Mouse (Mus musculus) T-helper 17 cell (primary cell): ENCODE results near the gene Gins3.
"Not testable (repeated sequence)": the region's sequence is repeated elsewhere in the genome, so short reads cannot be mapped to it uniquely, and the experiment has no call there.

Experiments used
- in situ Hi-C, 2 experiments: fragments of 300-600 bp; cut with MboI, MseI; formaldehyde crosslinking; loops; 1 replicate in 1 of 2; 2 replicates in 1 of 2; pipeline ENCODE4 v1.15.1; 2025; ENCODE audit warnings: high pct_unique_total_duplicates in 2 of 2

Gene Gins3

GRCm38 (mm10) chr8:95644942-95645341 lies 11.7 kb downstream of the Gins3 start:
- in situ Hi-C loops, result no loop called here

GRCm38 (mm10) chr8:95648251-95648650 lies 15.0 kb downstream of the Gins3 start:
- in situ Hi-C loops, result no loop called here

- in situ Hi-C loops, result loop anchor here in 1 of 2 experiments (10.0 kb wide), 1 partner anchor 1359 kb away; no protein-coding TSS in a partner anchor
These were observed 20.1 kb downstream of the Gins3 start for GRCm38 (mm10) chr8:95653351-95653750.

- in situ Hi-C loops, result loop anchor here in 1 of 2 experiments (10.0 kb wide), 1 partner anchor 1361 kb away; no protein-coding TSS in a partner anchor
These were observed 22.6 kb downstream of the Gins3 start for GRCm38 (mm10) chr8:95655831-95656230.

GRCm38 (mm10) chr8:95656316-95657002 lies 23.2 kb downstream of the Gins3 start:
- in situ Hi-C loops, result loop anchor here in 1 of 2 experiments (10.0 kb wide), 1 partner anchor 1362 kb away; no protein-coding TSS in a partner anchor

DNA sequence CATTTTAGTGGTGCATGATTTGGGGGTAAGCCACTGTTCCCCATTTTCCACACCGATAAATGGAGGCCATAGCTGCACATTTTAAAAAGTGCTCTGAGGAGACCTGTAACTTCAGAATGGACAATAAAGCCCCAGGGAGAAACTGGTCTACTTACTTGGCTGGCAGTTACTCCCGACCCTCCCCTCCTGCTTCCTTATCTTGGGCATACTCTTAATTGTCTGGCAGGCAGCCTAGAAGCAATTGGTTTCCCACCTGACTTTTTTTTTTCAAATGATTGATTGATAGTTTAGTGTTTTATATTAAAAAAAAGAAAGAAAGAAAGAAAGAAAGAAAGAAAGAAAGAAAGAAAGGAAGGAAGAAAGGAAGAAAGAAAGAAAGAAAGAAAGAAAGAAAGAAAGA lies 24.3 kb downstream of the Gins3 start:
- in situ Hi-C loops, result loop anchor here in 1 of 2 experiments (10.0 kb wide), 1 partner anchor 1363 kb away; no protein-coding TSS in a partner anchor

- in situ Hi-C loops, result no loop called here
These were observed 27.2 kb downstream of the Gins3 start for GRCm38 (mm10) chr8:95660334-95660882.

DNA sequence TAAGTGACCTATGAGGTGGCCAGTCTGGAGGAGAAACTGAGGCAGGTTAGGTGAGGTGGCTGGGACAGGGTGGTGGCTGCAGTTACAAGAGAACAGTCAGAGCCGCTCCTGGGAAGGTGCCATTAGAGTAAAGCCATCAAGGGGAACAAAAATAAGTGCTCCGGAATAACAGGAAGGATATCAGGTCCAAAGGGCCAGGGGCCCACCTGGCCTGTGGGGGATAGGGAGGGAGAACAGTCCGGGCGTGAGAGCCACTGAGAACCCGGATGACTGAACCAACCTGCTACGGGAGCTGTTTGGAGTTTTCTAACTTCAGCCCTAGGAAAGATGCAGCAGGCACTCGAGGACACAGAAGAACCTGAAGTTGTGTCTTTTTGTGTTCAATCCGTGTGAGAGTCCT lies 27.8 kb downstream of the Gins3 start:
- in situ Hi-C loops, result no loop called here

DNA sequence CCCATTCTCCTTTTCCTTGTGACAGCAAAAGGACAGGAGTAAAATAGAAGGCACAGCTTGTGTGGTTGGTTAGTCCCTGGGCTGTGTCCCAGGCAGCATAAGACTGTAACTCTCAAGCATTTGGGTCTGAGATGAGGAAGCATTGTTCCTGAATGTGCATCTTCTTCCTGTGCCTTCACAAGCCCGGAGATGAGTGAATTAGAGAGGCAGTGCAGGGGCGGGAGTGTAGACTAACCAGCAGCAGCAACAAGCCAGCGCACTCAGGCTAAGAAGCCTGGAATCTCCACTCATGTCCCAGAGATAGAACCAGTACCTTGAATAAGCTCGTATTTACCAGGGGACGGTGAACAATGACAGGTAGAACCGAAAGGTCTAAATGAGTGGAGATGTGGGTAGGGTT lies 28.3 kb downstream of the Gins3 start:
- in situ Hi-C loops, result no loop called here

DNA sequence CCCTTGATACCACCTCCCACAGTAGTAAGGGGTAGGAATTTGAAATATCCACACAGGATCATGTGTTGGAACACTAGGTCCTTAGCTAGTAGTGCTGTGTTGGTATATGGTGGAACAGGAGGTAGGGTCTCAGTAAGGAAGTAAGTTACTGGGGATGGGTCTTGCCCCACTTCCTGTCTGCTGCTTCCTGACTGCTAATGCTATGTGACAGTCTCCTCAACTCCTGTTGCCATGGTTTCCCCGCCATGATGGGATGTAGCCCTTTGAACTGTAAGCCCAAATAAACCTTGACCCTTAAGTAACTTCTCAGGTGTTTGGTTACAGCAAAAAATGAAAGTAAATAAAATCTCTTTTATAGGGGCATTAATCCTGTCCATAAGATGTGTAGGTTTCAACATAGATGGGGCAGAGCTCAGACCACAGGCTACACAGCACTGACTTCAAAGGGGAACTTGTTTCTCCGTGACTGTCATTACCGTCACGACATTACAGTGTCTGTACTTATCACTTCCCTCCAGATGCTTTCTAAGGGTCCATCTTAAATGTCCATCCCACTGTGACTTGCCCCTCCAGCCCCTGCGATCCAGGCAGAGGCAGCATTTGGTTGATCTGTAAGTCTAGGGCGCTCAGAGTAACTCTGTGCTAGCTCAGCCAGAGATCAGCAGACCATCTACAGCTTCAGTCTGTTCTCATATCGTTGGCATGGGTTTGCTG lies 29.8 kb downstream of the Gins3 start:
- in situ Hi-C loops, result no loop called here

DNA sequence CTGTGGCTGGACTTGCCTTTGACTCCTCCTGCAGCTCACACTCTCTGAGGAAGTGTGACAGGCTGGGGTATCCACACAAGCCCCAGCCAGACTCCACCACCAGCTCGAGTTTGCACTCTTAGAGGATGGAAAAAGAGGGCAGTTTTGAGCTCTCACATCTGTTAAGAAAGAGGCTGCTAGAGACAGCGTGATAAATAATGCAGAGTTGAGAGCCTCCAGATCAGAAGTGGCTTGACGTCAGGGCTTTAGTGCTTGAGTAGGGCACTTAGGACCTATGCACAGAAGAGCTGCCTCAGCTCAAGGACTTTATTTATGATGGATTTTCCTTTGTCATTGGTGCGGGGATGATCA lies 30.3 kb downstream of the Gins3 start:
- in situ Hi-C loops, result no loop called here

- in situ Hi-C loops, result not testable (repeated sequence)
These were observed 32.7 kb downstream of the Gins3 start for GRCm38 (mm10) chr8:95665813-95666452.

DNA sequence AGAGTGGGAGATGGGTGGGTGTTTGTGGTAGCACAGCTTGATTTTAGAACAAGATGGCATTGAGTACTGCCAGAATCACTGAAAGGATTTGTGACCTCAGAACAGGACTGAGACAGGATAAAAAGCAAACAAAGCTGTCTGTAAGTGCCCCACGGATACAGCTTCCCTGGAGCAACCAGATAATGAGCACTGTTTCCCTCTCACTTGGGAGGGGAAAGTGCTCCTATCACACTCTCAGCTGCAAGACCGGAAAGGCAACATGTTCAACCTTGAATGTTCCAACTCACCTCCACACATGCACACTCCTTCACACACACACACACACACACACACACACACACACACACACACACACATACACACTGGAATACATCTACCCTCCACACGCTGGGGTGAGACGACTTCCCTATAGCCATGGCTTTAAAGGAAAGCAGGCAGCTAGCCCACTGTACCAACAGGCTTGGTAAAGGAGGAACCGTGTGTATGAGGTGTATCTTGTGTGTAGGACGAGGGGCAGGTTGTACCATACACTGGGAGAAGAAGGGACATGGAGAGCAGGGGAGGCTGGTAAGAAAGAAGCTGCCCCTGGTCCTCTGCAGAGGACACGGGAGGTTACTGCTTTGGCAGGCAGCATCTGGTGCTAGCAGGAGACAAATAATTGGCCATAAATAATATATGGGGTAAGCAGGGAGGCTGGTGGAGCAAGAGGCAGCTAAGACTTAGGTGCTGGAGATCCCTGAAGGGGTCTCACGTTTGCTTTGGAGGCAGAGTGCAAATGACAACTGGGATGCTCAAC lies 35.1 kb downstream of the Gins3 start:
- in situ Hi-C loops, result no loop called here

- in situ Hi-C loops, result loop anchor here in 1 of 2 experiments (10.0 kb wide), 1 partner anchor 1535 kb away; no protein-coding TSS in a partner anchor
These were observed 36.7 kb downstream of the Gins3 start for GRCm38 (mm10) chr8:95669967-95670366.

GRCm38 (mm10) chr8:95671861-95672260 lies 38.6 kb downstream of the Gins3 start:
- in situ Hi-C loops, result loop anchor here in 1 of 2 experiments (10.0 kb wide), 1 partner anchor 1533 kb away; no protein-coding TSS in a partner anchor

GRCm38 (mm10) chr8:95672811-95673210 lies 39.6 kb downstream of the Gins3 start:
- in situ Hi-C loops, result loop anchor here in 1 of 2 experiments (10.0 kb wide), 1 partner anchor 1532 kb away; no protein-coding TSS in a partner anchor

- in situ Hi-C loops, result loop anchor here in 1 of 2 experiments (10.0 kb wide), 1 partner anchor 1528 kb away; no protein-coding TSS in a partner anchor
These were observed 43.4 kb downstream of the Gins3 start, which contains the start of gene Ndrg4 for GRCm38 (mm10) chr8:95676631-95677030. Gene Ndrg4, plus strand, starts transcription at chr8:95676980.

DNA sequence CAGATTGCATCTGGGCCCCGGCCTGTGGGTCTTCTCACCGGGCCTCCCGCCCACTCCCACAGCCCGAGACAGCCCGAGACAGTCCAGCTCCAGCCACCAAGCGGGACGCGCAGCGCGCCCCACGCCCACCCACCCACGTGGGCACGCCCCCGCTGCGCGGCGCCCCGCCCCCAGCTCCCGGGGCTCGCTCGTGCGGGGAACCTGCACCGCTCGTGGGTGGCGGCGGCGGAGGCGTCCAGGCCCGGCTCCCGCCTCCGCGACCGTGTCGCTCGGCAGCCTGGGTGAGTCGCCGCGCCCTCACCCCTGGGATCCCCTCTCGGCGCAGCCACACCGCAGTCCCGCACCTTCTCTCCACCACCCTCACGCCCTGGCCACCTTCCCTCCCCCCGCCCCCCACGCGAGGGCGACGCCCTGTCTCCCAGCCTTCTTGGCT lies 44.4 kb downstream of the Gins3 start:
- in situ Hi-C loops, result loop anchor here in 1 of 2 experiments (10.0 kb wide), 1 partner anchor 1527 kb away; no protein-coding TSS in a partner anchor

DNA sequence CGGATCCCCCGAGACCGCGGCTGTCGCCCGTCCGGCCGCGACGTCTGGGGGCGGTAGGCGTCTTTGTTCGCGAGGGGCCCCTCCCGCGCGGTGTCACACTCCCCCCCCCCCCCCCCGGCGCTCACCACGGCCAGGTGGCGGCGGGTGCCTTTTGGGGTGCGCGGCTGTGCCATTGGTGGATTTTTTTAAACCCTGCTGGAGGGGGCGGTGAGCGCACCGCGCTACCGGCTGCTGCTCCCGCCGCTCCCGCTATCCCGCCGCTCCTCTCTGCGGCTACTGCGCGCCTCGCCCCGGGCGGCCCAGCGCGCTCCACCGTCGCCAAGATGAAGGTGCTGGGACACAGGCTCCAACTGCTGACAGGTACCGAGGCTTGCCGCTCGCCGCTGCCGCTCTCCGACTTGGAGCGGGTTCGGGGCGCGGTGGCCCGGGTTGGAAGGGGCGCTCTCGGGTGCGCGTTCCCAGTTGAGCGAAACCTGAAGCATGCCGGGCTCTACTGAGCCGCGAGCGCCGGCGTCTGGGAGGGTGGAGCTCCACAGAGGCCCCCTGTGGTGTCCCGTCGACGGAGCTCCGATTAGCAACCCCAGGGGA lies 44.9 kb downstream of the Gins3 start:
- in situ Hi-C loops, result loop anchor here in 1 of 2 experiments (10.0 kb wide), 1 partner anchor 1527 kb away; no protein-coding TSS in a partner anchor

DNA sequence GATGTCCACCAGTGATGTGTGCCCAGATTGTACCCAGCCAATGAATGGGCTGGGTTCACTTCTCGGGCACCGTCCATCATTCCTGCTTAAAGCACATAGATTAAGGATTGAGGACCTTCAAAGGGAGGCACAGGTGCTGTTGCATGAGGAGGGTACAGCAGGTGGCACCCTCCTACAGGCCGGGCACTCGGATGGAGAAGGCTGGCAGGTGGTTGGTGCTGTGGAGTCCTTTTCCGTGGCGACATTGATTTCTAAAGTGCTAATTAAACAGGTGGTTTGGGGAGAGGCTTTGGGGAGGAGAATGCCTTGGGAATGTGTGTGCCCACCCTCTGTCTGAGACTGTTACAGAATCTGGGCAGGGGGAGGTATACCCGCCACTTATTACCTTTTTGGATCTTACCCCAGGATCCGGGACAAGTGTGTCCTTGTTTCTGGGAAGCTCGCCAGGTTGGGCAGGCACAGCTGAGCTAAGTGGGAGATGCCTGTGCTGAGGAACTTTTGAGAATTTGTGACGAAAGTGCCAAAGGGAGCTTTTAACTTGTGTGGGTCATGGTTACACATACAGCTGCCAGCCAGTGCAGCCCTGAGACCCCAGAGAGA lies 54.9 kb downstream of the Gins3 start:
- in situ Hi-C loops, result loop anchor here in 1 of 2 experiments (10.0 kb wide), 2 partner anchors 63 to 717 kb away; no protein-coding TSS in a partner anchor
